Mouse (Mus musculus) layer of hippocampus, adult 11-12 months (tissue): Measurements from ENCODE around the gene Adra1d.

ENCODE experiments used
- DNase-seq: peaks from one replicate; pipeline ENCODE4 v3.0.0; 2022; ENCODE audit warnings: low spot score

The Adra1d gene

DNA sequence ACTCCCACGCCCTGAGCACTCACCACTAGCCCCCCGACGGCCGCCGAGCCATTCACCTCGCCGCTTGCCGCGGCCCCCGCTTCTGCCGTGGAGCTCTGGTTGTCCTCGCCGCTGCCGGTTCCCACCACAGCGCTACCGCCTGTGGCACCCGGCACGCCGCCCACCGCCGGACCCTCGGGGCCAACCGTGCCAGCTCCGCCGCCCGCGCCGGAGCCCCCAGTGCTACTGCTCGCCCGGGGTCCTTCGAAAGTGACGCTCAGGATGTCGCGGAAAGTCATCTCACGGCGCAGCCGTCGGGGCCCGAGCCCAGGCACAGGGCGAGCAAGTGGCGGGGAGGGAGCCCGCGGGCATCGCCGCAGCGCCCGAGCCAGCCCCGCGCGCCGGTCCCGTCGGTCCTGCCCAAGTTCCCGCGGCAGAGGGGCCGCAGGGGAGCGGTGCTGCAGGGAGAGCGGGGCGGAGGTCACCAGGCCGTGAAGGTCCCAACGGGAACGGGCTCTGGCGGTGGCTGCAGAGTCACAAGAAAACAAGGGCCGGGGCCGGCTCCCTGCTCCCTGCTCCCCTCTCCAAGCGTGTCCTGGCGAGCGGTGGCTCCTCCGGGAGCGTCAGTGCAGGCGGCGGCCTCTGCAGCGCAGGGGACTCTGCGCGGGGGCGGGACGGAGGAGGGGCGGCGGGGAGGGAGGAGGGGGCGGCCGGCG, at the start of gene Adra1d:
Gene Adra1d, minus strand, starts transcription at position 393 of the 695 bp plus-strand sequence.
- DNase-seq = no peak

DNA sequence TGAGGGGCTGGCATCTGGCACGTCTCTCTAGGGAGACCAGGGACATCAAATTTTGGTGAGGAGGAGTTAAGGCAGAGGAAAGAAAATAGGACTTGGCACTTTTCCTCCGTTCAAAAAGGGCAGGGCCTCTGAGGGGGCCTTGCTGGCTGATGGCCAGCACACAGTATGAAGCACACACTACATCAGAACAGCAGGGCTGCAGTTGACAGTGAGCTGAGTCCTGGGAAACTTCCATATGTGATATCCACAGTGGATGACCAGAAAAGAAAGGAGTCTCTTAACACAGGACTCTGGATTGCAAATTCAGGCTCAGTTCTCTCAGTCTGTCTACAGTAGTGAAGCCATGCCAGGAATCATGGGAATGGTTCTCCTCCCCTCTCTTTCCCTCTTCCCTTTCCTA, 39.8 kb upstream of the Adra1d start:
- no peak for DNase-seq

DNA sequence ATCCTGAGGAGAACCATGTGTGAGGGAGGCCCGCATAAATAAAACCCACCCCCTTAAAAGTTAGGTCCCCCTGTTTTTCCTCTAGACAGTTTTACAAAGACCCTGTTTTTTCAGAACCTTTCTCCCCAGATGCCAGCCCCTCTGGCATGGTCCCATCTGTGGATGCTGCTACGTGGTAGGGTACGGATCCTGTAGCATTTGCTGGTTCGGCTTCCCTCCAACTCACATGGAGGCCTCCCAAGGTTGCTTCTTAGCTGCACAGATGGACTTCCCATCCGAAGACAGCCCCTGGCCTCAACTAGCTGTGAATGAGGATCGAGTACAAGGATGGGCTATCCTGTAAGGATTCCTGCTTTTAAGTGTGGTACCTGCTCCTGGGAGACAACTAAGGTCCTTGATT, 32.8 kb upstream of the Adra1d start:
- DNase-seq = no peak

DNA sequence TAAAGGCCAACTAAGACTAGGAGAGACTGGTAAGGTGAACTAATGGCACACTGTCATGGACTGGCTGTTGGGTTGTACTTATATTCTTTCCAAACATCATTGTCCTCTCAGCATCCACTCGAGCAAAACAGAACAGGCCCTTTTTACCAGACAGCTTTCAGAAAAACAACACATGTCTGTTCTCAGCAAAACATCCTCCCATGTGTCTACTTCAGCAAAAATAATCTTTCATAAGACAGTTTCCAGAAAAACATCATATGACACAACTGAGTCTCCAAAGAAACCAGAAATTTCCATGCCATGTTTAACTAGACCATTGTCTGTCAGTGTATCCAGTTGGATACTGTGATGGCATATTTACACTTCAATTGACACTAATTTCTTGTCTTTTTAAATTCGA, 25.4 kb upstream of the Adra1d start:
- peak; percentile 12 for DNase-seq

DNA sequence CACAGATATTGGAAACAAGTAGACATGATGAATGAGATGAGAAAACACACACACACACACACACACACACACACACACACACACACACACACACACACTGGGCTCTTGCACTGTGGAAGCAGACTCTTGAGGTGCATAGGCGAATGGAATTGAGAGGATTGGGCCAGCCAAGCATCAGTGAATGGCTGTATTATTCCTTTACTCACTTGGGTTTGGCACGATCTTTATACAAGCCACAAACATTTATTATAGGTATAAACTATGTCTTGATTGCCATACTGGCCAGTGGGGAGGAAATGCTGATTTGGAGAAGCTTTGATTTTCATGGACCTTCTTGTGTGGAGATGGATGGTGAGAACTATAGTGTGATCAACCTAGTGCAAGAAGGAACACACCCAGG, 19.4 kb upstream of the Adra1d start:
- DNase-seq = no peak

DNA sequence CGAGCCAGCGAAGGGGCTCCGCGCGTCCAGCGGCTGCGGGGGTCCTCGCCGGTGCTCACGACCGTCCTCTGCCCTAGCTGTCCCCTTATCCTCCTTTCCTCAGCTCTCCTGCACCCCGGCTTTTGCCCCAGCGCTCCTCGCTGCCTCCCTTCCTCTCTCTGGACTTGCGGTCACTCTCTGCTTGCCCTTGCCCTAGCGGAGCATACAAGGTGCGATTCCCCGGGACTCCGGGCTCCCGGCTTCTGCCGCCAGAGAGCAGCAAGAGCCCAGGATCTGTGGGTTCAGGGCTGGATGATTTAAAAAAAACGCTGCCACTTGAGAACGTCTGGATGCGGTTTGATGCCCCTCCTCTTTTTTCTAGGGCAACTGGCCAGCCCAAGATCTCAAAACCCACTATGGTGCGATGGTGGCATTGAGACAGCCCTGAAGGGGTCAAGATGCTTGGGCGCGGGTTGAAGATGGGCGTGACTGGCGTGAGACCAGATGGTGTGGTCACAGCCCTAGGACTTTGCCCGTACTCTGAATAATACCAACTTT, 571 bp upstream of the Adra1d start:
- peak; percentile 75 for DNase-seq

DNA sequence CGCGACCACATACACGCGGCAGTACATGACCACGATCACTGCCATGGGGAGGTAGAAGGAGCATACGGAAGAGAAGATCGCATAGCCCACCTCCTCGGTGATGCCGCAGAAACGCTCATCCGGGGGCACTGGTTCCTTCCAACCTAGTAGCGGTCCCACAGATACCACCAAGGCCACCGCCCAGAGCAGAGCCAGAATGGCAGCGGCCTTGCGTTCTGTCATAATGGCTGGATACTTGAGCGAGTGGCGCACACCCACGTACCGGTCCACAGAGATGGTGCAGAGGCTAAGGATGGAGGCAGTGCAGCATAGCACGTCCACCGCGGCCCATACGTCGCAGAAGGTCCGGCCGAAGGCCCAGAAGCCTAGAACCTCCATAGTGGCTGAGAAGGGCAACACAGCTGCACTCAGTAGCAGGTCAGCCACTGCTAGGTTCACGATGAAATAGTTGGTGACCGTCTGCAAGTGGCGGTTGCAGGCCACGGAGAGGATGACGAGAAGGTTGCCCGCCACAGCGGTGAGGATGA, 676 bp downstream of the Adra1d start:
- DNase-seq = no peak

DNA sequence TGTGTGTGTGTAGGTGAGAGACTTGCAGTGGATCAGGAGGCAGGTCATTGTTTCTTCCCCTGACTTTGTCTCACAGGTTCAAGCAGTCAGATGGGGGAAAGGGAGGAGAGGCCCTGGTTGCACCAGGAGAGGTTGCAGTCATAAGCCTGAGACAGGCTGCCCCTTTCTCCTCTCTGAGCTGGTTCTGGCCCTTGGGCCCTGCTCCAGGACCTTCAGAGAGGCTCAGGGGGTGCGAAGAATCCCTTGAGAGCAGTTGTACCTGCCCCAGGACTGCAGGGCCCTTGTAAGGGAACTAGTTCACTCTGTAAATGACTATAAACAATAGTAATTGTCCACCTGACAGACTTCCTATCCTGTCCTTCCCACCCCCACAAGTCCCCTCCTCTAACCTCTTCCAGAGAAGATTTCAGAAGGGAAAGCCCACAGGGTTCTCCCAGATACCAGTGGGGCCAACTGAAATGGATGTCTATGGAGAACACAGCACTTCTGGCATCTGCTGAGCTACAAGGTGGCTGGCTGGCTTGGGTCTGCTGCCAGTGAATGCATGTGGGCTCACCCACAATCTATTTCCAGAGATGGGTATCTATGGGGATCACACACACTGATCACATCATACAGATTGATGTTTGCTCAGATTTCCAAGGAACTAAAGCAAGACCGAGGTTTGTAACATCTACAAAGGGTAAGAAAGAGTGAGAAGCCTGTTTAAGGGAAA, 1.7 kb downstream of the Adra1d start:
- DNase-seq = no peak

DNA sequence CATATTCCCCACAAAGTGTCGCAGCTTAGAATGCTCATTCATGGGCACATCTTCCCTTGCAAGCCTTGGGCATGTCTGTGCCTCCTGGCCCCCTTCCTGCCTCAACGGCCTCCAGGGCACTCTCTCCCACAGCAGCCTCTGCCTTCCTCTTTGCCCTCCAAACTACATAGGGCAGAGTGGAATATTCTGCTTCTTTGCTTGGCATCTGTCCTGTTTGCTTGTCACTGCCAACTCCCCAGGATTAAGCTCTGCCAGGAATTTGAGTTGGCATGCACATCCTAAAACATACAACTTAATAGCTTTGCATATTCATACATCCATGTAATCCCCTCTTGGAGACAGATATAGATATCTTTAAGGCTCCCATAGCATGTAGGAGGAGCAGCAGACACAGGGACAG, 4.2 kb downstream of the Adra1d start:
- no peak for DNase-seq

DNA sequence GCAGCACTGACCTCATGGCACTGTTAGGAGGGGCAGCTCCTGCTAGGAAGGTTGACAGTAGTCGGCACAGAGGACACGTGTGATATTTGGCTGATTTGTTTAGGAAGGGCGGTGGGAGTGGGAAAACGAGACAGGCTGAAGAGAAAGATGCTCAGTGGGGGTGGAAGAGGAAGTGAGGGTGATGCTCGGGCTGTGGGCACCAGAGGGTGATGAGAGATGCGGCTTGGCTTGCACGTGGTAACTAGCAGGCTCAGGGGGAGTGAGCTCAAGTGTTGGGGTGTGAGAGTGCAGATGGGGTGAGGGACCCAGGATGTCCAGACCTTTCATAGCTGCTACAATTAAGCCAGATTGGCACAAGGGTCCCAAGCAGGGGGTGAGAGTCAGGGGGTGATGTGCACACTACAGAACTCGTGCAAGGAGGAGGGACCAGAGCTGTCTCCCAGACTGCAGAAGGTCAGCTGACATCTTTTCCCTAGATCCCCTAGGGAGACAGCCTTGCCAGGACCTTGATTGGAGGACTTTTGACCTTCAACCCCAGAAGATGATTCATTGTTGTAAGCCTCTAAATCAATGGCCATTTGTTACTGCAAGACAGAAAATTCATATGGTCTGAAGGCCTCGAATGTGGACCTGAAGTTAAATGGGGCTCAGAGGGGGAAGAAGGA, 9.2 kb downstream of the Adra1d start:
- DNase-seq = no peak

DNA sequence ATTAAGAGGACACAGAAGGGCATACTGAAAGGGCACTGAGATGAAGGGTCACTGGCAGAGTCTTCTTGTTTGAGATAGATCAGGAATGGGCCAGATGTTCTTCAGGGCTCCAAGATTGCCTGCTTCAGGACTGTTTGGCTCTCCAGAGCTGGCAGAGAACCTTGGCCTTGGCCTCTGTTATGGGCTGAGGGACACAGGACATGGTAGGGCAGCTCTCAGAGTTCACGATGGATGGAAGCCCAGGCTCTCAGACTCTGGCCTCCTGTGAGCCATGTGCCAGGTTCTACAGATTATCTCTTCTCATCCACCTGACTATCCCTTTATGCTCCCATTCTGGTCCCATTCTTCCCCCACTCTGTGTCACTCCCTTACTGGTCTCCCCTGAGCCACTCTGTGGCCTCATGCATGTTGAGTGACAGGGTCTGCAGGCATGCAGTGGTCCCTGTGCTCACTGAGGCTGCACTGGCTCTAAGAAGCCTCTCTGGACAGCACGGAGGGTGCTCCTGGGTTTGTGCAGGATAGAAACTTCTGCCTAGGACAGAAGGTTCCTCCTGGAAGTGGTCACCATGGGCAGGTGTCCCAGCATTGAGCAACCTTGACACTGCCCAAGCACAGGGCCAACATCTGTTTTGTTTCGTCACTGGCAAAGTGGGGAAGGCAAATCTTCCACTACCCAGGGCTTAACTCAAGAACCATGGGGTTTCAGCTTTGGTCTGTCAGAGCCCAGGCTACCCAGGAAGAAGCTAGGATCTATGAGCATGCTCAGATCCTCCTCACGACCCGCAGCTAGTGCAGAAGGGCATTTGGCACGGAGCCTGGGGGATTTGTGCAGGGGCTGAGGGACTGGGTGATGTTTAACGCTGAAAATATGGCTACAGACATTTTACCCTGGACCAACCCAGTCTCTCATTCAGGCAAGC, 10.1 kb downstream of the Adra1d start:
- DNase-seq = no peak

DNA sequence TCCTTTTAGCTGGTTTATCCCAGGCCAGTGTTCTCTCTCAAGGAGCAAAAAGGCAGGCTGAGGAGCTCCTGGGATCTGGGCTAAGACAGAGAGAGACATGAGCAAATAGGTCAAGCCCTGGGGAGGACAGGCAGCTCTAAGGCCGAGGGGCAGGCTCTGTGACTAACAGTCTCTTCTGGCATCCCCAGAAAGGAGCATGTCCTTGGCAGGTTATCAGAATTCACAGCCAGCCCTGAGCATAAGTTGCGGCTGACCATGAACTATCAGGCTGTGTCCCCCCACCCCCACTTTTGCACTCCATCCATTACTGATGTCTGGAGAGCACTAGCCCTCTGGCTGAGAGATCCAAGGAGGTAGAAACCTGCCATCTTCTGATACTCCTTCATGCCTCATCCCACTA, 11.2 kb downstream of the Adra1d start:
- DNase-seq = no peak

DNA sequence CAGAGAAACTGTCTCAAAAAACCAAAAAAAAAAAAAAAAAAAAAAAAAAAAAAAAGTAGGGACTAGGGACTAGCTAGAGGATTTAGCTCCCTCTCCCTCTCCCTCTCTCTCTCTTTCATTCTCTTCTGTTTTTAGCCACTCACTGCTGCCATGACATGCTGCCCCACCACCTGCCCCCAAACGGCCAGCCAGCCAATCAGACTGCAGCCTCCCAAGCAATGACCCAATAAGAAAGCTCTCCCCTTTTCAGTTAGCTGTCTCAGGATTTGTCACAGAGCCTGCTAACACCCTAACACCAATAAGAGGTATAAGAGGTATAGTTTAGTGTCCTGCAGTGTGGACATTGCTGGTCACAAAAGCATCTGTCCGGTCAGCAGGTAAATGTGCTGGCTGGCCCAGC, 11.6 kb downstream of the Adra1d start:
- DNase-seq = no peak

DNA sequence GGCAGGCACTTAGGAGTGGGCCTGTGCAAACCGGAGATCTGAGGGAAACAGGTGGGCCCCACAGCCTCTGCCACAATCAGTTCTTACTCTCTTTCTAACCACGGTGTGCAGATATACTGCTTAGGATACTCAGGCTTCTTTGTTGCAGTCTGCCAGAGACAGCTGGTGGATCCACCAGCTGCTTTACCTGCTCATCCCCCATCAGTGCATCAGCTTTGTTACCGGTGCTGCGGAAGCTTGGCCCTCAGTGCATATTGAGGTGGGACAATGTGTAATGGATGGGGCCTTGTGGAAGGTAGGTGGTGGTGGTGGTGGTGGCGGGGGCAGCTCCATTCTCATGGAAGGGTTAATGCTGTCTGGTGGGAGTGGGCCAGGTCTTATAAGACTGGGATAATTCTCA, 13.0 kb downstream of the Adra1d start:
- no peak for DNase-seq

DNA sequence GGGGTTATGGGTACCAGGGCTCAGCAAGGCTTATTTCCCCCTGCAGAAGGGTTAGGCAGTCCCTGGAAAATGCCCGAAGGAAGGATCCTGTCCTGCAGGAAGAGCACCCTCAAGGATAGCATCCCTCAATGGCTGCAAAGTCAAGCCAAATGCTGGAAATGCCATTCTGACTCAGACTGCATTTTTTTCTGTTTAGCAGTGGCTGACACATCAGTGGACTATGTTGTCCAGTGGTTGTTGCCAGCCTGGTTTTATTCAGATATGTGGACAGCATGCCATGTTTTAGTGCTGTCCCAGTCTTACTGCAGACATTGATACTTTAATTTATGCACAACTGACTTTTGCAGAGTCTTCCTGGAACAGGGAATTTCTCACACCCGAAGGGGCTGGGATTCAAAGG, 13.8 kb downstream of the Adra1d start:
- no peak for DNase-seq

DNA sequence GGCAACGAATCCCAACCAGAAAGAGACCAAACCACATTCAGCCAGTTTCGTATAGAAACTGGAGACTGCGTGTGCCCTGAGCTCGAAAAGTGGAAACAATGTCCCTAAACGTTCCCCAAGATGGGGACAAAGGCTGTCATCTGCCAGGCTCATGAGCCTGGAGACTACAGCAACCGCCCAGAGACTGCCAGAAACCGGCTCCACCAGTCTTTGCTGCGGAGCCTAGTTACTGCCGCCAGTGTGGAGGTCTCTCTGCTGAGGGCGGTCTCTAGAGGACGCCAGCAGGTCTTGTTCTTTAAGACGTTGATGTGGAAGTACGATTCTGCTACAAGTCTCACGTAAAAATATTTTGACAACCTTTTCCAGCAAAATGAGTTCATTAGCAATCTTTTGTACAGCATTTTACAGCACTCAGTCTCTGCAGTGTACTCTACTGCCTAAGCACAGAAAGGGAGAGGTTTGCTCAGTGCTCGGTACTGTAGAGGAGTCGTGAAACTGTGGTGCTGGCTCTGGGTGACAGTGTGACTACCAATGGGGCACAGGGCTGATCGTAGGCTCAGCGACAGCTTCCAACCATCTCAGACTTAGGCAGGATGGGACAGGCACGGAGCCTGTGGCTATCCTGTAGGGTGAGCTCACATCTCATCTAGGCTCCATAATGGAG, 15.2 kb downstream of the Adra1d start:
- no peak for DNase-seq

DNA sequence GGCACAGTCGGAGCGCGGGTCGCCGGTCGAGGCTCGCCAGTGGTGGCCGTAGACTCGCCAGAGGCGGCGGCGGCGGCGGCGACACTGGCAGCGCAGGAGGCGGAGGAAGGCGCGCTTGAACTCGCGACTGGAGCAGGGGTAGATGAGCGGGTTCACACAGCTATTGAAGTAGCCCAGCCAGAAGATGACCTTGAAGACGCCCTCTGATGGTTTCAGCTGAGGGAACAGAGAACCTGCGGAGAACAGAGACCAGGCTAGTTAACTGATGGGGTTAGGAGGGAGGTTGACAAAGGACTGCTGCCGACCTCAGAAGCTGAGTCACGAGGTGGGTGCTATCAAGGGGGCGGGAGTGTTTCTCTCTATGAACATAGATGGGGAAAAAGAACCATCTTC, 15.8 kb downstream of the Adra1d start:
- no peak for DNase-seq

DNA sequence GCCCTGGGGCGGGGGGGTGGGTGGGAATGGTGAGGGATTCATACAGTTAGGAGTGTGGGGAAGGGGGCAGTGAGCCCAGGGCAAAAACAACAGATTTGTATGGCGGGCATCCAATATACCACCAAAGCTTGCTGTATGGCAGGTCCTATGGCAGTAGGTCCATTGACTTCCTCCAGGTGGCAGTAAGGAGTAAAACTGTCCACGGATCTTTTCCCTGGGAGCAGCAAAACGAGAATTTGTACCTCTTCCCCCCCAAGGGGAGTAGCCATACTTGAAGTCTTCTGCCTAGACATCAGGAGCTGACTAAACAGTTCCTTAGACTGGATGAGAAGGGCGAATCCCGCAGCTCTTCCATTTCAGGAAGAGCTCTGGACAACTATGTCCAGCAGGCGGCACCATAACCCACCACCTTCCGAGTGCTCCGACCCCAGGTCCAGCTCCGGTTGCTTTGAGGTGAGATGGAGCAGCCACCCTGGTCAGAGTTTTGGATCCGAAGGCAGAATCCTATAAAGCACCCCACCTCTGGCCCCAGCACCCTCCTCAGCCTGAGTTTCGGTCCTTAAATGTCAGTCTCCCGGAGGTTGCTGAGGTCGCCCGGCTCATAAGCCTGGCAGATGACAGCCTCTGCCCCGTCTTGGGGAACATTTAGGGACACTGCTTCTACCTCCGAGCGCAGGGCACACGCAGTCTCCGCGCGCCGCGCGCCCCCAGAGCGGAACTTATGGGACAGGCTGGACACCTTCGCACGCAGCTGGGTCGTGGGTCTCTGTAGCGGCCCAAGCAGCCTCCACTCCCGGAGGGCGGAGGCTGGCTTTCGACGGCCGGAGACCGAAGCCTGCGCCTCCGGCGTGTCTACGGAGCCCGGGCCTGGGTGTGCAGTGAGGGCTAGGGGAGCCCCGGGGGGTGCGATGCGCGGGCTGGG, 16.4 kb downstream of the Adra1d start:
- DNase-seq = peak; percentile 49

DNA sequence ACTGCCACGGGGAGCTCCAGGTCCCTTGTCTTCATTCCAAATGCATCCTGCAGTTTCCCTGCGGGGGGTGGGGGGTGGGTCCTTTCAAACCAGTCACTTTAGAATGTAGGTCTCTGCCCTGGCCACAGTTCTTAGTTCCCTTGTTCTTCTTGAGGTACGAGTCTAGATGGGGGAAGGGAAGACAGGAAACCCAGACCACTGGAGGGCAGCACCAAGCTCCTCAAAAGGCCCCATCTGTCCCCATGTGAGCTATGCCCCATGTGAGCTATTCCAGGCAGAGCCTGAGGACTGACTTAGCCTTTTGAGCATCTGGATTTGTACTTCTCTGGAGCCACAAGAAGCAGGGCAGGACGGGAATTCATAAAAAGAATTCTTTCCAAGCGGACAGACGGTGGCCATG, 19.6 kb downstream of the Adra1d start:
- DNase-seq = peak; percentile 35

DNA sequence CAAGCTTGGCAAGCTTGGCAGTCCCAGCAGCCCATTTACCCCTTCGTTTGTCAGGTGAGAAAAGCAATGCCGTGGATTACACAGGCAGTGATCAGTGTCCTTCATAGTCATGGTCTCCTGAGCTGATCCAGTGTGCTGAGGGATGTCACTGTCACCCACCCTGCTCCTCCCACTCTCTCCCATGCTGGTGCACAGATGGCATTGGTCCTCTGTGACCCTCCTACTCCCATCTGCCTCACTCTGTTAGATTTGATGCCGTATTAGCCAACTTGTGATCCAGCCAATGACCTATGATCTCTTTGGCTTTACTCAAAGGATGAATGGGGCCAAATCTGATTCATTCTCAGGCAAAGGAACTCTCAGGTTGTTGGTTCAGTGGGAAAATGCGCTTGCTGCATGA, 20.4 kb downstream of the Adra1d start:
- DNase-seq = peak; percentile 36
